Mouse (Mus musculus): ENCODE results near the gene Cyp4f37.
"Not testable (repeated sequence)": the region's sequence is repeated elsewhere in the genome, so short reads cannot be mapped to it uniquely, and the experiment has no call there.

GRCm38 (mm10) chr17:32634242-32634971 lies 13.3 kb downstream of the Cyp4f37 start:
- TF ChIP-seq POLR2AphosphoS2 (IDR thresholded peaks at IDR 0.05; ENCODE audit: low read length); POLR2A (IDR thresholded peaks at IDR 0.05; ENCODE audit: control insufficient read depth in 1 of 2, insufficient read depth in 1 of 2, low read depth in 1 of 2, low read length in 2 of 2, poor library complexity in 1 of 2); CTCF (IDR thresholded peaks at IDR 0.05 in 2 of 3, conservative IDR thresholded peaks at IDR 0.05 in 1 of 3; ENCODE audit: control insufficient read depth in 1 of 3, insufficient read depth in 1 of 3, low read depth in 2 of 3, low read length in 3 of 3, poor library complexity in 1 of 3, severe bottlenecking in 1 of 3); MAX (IDR thresholded peaks at IDR 0.05; ENCODE audit: low read length); ZC3H11A (IDR thresholded peaks at IDR 0.05; ENCODE audit: low read depth, low read length): not testable (repeated sequence)

Measured in MEL (cell line).